Mouse (Mus musculus) cerebral cortex, adult 2 months (tissue): Measurements from ENCODE around the gene Frmd4b.

Source experiments
- WGBS: fragments of 180-500 bp; shearing (Covaris S2); methylation state at CpG from one replicate; pipeline ENCODE4 v1.1.7; 2018; 5-methylcytosine and 5-hydroxymethylcytosine counted together

The Frmd4b gene

DNA sequence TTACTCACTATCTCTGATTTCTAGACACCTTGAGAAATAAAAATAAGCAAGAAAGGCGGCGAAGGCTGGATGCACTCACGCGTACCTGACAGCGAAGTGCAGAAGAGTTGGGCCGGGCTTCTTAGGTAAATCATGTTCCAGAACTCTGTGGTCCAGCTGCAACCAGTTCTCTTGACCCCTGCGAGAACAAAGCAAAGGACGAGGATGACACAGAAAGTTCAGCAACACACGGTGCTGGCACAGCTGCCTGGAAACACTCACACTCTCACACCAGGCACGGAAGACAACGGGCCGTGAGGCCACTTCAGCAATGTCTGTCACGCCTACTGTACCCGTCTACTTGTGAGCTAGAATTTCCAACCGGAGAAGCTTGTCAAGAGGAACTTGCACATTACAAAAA lies 204.9 kb downstream of the Frmd4b start:
- whole genome bisulfite sequencing, result 89% methylated on average over 15 of the region's 15 CpGs

- 92% methylated on average over 6 of the region's 6 CpGs for WGBS
Measured at GRCm38 (mm10) chr6:97411327-97411726, 206.0 kb downstream of the Frmd4b start.

DNA sequence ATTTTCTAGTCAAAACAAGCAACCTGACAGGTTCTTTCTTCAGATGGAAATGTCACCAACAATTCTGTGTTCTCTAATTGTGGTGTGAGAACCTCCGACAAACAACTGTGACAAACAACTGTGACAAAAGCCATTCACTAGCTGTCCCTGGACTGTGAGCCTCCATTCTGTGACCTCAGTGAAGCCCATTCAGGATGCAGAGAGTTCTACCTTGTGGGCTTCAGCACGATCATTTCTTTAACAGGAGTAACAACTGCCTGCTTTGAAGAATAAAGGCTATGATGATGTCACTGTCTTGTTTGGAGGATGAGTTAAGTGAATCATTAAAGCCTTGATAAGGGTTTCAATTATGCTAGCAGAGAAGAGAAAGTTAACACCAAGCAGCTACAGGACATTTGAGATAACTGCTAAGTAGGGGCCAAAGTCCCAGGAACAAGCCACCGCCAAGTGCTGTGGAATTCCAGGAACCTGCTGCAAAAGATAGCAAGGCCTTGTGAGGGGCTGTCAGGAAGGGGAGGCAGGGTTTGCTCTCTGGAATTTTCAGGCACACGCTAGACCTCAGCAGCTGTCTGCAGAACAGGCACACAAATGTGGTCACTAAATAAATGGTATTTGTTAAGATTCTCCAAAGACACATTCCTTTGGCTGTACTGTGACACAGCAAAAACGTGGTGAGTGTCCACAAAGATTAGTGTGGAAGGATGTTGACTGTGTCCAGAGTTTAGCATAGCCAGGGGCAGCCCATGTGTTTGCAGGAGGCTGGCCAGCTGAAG lies 207.7 kb downstream of the Frmd4b start:
- 68% methylated on average over 5 of the region's 5 CpGs for WGBS

- WGBS, result 84% methylated on average over 3 of the region's 3 CpGs
Measured at GRCm38 (mm10) chr6:97407914-97408313, 209.4 kb downstream of the Frmd4b start.

- 89% methylated on average over 5 of the region's 5 CpGs for WGBS
Measured at GRCm38 (mm10) chr6:97407425-97407824, 209.9 kb downstream of the Frmd4b start.

GRCm38 (mm10) chr6:97405311-97405710 lies 212.0 kb downstream of the Frmd4b start:
- WGBS, result 66% methylated on average over 7 of the region's 7 CpGs

- WGBS, result 86% methylated on average over 10 of the region's 10 CpGs
Measured at GRCm38 (mm10) chr6:97402822-97403472, 214.4 kb downstream of the Frmd4b start.

DNA sequence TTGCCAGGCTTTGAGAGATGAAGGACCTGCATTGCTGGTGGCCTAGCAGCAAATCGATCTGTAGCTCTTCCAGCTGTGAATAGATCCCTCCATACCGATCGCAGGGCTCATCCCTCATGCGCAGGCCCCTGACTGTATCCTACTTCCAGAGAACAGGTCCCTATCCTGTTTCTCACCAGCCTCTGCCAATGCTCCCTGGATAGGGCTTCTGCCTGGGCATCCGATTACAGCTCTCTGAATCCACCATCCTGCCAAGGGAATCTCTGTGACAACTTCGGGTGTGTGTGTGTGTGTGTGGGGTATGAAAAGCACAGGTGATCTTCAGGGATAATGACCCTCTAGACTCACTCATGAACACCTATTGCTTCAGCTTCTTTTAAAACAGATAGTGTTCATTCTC lies 216.9 kb downstream of the Frmd4b start:
- 95% methylated on average over 6 of the region's 6 CpGs for WGBS

DNA sequence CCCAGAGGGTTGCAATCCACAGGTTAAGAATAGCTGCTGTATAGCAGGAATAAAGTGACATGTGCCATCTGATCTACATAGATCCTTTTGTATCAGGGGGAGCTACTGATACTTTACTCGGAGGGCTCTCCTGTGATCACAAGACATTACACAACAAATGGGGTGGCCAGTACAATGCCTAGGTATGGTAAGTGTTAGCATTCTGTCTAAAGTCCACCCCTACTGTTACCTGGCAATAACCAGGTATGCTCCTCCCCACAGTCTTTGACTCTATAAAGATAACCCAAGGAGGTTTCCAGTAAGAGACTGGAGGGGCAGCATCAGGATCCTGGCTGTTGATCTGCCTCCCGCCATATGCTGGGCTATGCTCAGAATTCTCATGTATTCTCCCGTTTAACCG lies 219.4 kb downstream of the Frmd4b start:
- WGBS, result 88% methylated on average over 4 of the region's 4 CpGs

DNA sequence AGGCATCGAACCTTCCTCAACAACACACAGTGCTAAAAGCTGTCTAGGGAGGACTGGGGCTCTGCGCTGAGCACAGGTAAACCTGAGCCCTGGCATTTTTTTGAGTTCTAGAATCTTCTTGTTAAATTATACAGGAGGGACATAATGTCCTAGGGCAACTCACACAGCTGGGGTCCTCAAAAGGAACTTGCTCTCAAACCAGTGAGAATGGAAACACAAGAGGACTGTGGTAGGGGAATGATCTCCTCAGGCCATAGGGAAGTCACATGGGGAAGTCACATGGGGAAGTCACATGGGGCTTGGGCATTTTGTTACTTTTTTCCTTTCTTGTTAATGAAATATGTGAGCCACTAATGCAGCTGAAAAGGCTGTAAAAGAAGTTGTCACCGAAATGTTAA lies 220.4 kb downstream of the Frmd4b start:
- WGBS, result 77% methylated on average over 3 of the region's 3 CpGs

DNA sequence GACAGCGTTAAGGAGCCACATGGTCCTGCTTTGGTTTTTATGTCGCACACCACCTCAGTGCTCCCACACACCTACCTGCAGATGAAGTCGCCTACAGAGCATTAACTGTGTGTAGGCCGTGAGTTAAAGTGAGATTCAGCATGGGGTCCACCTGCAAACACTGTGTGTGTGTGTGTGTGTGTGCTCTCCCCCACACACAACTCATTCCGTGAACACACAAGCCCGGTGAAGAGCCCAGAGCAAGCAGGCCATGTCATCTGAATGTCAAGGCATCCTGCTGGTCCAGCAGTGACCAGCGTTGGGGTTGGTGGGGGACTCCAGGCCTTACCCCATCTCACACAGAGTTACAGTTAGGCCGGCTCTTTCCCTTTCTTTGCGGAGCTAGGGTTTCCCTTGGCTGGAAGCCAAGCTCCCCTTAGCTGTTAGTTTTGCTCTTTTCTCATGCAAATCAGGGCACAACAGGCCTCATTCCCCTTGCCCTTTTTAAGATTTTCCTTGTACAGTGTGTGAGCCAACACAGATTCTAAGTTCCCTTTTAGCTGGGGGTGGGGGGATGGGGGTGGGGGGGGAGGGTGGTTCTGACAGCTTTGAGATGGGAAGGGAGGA lies 220.9 kb downstream of the Frmd4b start:
- WGBS, result 50% methylated on average over 9 of the region's 9 CpGs

- WGBS, result 53% methylated on average over 17 of the region's 17 CpGs
Measured at GRCm38 (mm10) chr6:97395477-97396350, 221.6 kb downstream of the Frmd4b start.

DNA sequence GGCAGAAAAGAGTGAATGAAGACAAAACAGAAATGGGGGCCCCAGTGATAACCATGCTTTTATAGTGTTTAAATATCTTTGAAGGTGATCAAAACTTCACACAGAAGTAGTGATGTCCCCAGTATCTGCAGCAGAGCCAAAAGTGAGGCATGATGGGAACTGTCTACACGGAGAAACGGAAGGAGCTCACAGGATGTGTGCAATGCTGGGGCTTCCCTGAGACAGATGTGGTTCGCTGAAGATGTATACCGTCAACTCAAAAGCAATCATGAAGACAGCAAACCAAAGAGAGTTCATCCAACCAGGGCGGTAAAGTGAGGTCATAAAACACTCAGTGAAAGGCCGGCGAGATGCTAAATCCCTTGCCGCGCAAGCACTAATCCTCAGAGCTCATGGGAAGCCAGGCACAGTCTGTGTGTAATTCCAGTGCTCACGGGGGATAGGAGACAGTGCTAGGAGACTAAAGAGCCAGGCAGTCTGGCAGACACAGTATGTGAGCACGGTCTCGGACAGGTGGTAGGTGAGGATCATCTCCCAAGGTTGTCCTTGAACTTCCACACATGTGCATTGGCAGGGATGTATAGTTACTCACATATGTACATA lies 222.8 kb downstream of the Frmd4b start:
- WGBS, result 72% methylated on average over 12 of the region's 12 CpGs

DNA sequence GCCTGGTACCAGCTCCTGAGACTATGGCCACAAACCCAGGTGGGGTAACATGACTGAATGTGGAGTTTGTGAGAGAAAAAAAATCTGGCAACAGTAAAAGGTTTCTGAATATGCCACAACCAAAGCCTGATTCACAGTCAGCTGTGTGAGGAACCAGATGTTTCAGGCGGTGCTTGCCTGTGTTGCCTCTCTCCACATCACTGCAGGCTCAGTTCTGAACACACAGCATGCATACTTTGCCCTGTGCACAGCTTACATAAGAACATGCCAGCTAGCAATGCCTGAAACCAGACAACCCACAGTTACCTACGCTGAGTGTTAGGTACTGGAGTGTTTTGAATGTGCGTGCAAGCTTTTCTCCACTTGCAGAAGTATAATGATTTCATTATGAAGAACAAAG lies 224.4 kb downstream of the Frmd4b start:
- WGBS, result 56% methylated on average over 3 of the region's 3 CpGs

DNA sequence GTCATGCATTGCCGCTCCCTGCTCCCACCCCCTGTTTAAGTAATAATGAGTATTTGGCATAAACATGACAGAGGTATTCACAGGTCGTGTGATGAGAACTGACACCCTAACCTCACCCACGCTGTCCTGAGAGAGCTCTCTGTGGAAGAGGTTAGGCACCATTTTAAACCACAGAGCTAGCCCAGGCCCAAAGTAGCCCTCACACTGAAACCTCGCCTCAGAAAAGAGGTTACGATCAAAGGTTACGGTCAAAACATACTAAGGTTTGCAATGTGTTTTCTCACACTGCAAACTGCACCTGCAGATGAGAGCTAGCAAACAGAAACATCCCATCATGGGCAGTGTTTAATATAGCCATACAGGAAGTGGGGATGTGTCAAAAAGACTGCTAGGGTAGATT lies 230.0 kb downstream of the Frmd4b start:
- 88% methylated on average over 6 of the region's 6 CpGs for WGBS

DNA sequence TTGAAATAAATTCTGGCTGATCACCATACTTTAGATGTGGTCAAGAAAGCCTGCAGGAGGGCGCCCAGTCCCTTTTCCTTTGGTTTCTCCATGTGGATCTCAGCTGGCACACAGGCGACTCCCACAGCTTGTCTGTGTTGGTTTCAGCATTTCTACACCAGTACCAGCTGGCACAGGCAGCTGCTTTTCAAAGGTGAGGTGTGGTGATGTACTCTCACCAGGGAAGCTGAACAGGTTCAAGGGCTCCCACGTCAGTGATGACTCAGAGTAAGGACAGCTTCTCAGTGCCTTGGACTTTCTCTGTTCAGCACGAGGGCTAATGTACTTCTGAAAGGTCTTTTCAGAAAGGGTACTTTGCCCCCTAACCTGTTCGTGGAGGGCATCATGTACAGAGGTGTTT lies 232.4 kb downstream of the Frmd4b start:
- WGBS, result 83% methylated on average over 5 of the region's 5 CpGs

DNA sequence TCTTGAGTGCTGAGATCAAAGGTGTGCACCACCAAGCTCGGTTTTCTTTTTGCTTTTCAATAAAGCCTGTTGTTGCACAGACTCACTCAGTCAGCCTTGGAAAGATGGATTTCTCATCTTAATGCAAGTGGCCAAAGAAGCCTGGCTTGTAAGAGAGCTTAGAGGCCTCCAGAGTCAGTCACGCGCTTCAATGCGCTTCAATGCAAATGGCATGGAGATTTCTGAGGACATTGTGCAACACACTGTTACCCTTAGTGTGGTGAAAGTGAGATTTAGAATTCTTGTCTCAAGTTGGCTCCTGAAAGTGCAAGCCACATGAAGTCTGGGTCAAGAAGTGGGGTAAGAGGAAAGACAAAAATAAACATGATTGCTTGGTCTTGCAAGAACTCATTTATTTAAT lies 236.1 kb downstream of the Frmd4b start:
- 82% methylated on average over 4 of the region's 4 CpGs for WGBS

- WGBS, result 77% methylated on average over 2 of the region's 2 CpGs
Measured at GRCm38 (mm10) chr6:97370947-97371346, 246.4 kb downstream of the Frmd4b start.

GRCm38 (mm10) chr6:97370460-97370859 lies 246.9 kb downstream of the Frmd4b start:
- whole genome bisulfite sequencing, result 88% methylated on average over 1 of the region's 1 CpGs

GRCm38 (mm10) chr6:97363846-97364245 lies 253.5 kb downstream of the Frmd4b start:
- WGBS, result 96% methylated on average over 2 of the region's 2 CpGs

- 88% methylated on average over 4 of the region's 4 CpGs for WGBS
Measured at GRCm38 (mm10) chr6:97357606-97358005, 259.7 kb downstream of the Frmd4b start.

DNA sequence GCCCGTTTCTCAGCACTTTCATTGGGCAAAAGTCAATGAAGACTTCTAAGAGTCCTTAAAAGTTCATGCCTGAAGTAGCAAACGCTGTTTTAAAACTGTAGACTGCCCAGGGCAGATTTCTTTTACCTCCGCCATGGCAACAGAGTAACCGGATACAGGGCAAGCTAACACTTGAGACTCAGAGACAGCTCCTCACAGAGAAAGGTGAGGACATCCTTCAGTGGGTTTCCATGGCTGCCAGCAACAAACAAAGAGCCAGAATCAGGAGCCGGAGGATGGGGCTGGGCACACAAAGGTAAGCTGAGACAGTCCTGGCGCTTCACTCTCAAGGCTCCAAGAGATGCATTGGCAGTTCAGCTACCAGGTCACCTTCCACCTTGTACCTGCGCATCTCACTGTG lies 260.7 kb downstream of the Frmd4b start:
- WGBS, result 90% methylated on average over 7 of the region's 7 CpGs
